ENCODE assay signal across 25 mouse cellular contexts in genomic region chr16:77568384-77568783, GRCm38 (mm10). TPM values are rescaled to one million over a fixed set of nuclear protein-coding genes. Genes with fewer than 3 reads are reported as not detected.
DNase-seq lines count a peak whose midpoint lies in the region; ATAC-seq and TF ChIP-seq lines count a peak whose summit lies in the region.
"Had no signal": no experiment of that assay in that cellular context is flagged by ENCODE, and none has a peak within 500 bp of the region (broad histone marks: within the 10 kb centered on the region; RNA-seq: fewer than 3 reads in every experiment).

No protein-coding gene starts in this region.

- TF ChIP-seq CTCF in MEL (IDR thresholded peaks at IDR 0.05 in 2 of 3, conservative IDR thresholded peaks at IDR 0.05 in 1 of 3; ENCODE audit: control insufficient read depth in 1 of 3, insufficient read depth in 1 of 3, low read depth in 2 of 3, low read length in 3 of 3, poor library complexity in 1 of 3, severe bottlenecking in 1 of 3) = no peak

- no peak for TF ChIP-seq RAD21 in MEL (IDR thresholded peaks at IDR 0.05; ENCODE audit: low read depth, low read length)

- H3K27me3 ChIP-seq in MEL (ENCODE audit: control insufficient read depth in 1 of 2, insufficient read depth in 2 of 2, low read length in 2 of 2) = no peaks in the 10 kb centered on the region
- H3K27me3 ChIP-seq in intestine, embryonic 15.5 days (replicated peaks) = no peaks in the 10 kb centered on the region
- H3K27me3 ChIP-seq: embryonic facial prominence, embryonic 12.5 days; forebrain, embryonic 13.5 days; forebrain, embryonic 15.5 days; Patski had no signal

- H3K36me3 ChIP-seq in MEL (ENCODE audit: control insufficient read depth in 1 of 2, insufficient read depth in 2 of 2, low read length in 2 of 2) = no peaks in the 10 kb centered on the region
- no peaks in the 10 kb centered on the region for H3K36me3 ChIP-seq in intestine, embryonic 15.5 days
- H3K36me3 ChIP-seq: embryonic facial prominence, embryonic 12.5 days; forebrain, embryonic 15.5 days had no signal

- peak; percentile 18 to 21; a peak in 1 of 4 replicates for TF ChIP-seq EP300 in MEL (IDR thresholded peaks at IDR 0.05; ENCODE audit: low read depth in 1 of 2, low read length in 2 of 2)

- 0 out of 2 replicates have a peak, but pooled peaks have one; percentile 39 for ATAC-seq in common myeloid progenitor, adult 5-6 weeks (replicated peaks; ENCODE audit: low read depth, poor library complexity, severe bottlenecking)
- peak; percentile 94 for ATAC-seq in megakaryocyte-erythroid progenitor cell, adult 5-6 weeks (replicated peaks; ENCODE audit: low FRiP score, low TSS enrichment, poor library complexity, severe bottlenecking)
- ATAC-seq in intestine, embryonic 15.5 days = no peak
- ATAC-seq: activated CD4-positive, CD25-positive, alpha-beta regulatory T cell, adult 4 months; forebrain, embryonic 13.5 days; forebrain, embryonic 15.5 days; forebrain, postnatal 0 days; Patski had no signal

- H3K4me1 ChIP-seq in MEL (ENCODE audit: control insufficient read depth in 1 of 2, insufficient read depth in 2 of 2, low read length in 2 of 2) = no peaks in the 10 kb centered on the region
- no peaks in the 10 kb centered on the region for H3K4me1 ChIP-seq in intestine, embryonic 15.5 days (replicated peaks)

- no peak overlapping the region for H3K4me3 ChIP-seq in MEL (ENCODE audit: control insufficient read depth in 1 of 2, insufficient read depth in 1 of 2, low read depth in 2 of 2, low read length in 2 of 2)
- no peak overlapping the region for H3K4me3 ChIP-seq in intestine, embryonic 15.5 days (replicated peaks)
- H3K4me3 ChIP-seq: embryonic facial prominence, embryonic 10.5 days; embryonic facial prominence, embryonic 12.5 days; forebrain, embryonic 13.5 days; forebrain, embryonic 15.5 days had no signal

- no peak for TF ChIP-seq POLR2A in MEL (IDR thresholded peaks at IDR 0.05; ENCODE audit: control insufficient read depth in 1 of 2, insufficient read depth in 1 of 2, low read depth in 1 of 2, low read length in 2 of 2, poor library complexity in 1 of 2)

- H3K9ac ChIP-seq in MEL (ENCODE audit: control insufficient read depth, low read depth, low read length, poor library complexity, severe bottlenecking) = no peak overlapping the region
- H3K9ac ChIP-seq in intestine, embryonic 15.5 days = no peak overlapping the region
- H3K9ac ChIP-seq: embryonic facial prominence, embryonic 12.5 days; forebrain, embryonic 13.5 days; forebrain, embryonic 15.5 days; forebrain, postnatal 0 days had no signal

- DNase-seq in MEL (ENCODE audit: low read depth, low spot score) = peak; percentile 14
- no peak for DNase-seq in heart, adult 9 months (ENCODE audit: low spot score in 2 of 2)
- DNase-seq: adrenal gland, adult 8-10 months; adrenal gland, postnatal 14 days; adrenal gland, postnatal 36 days; cerebellum, adult 18-20 months; cerebellum, adult 8-10 months; cerebellum, adult 9-11 months; cerebellum, postnatal 14 days; cerebellum, postnatal 36 days; forebrain, postnatal 0 days had no signal

- WGBS in intestine, embryonic 15.5 days = 65% methylated on average over 3 of the region's 3 CpGs

- H3K4me2 ChIP-seq in intestine, embryonic 15.5 days (replicated peaks) = no peak overlapping the region
- H3K4me2 ChIP-seq: embryonic facial prominence, embryonic 12.5 days; forebrain, embryonic 13.5 days; forebrain, embryonic 15.5 days had no signal

- no peak overlapping the region for H3K27ac ChIP-seq in MEL (ENCODE audit: control insufficient read depth, low read depth, low read length)
- no peak overlapping the region for H3K27ac ChIP-seq in intestine, embryonic 15.5 days
- H3K27ac ChIP-seq: embryonic facial prominence, embryonic 10.5 days; embryonic facial prominence, embryonic 12.5 days; forebrain, embryonic 13.5 days; forebrain, embryonic 15.5 days had no signal

- no peaks in the 10 kb centered on the region for H3K79me2 ChIP-seq in MEL (ENCODE audit: control insufficient read depth, insufficient read depth, low read length, poor library complexity)

- H3K9me3 ChIP-seq in MEL (replicated peaks; ENCODE audit: insufficient read depth, low read length) = no peaks in the 10 kb centered on the region
- H3K9me3 ChIP-seq in intestine, embryonic 15.5 days = no peaks in the 10 kb centered on the region
- H3K9me3 ChIP-seq: embryonic facial prominence, embryonic 10.5 days; embryonic facial prominence, embryonic 12.5 days; forebrain, embryonic 13.5 days; forebrain, embryonic 15.5 days had no signal

TF ChIP-seq in MEL, 35 proteins besides CTCF, POLR2A, EP300 and RAD21:
- peak; percentile 42; the same call in 1 of the 2 replicates for TF ChIP-seq ETS1 (IDR thresholded peaks at IDR 0.05; ENCODE audit: low read depth, low read length)
- TF ChIP-seq JUND (IDR thresholded peaks at IDR 0.05; ENCODE audit: low read depth, low read length) = no peak

RNA-seq across cellular contexts. Expression of gene Gm11146, which starts 33.5 kb away (rescaled TPM):
- total RNA-seq in MEL (2012; rRNA removed) = not detected in 2 replicates
- polyA plus RNA-seq in MEL (2012; ENCODE audit: insufficient read depth in 1 of 2, insufficient read length in 2 of 2, low read depth in 1 of 2, low replicate concordance in 2 of 2, missing spikeins in 1 of 2) = not detected
- total RNA-seq in common myeloid progenitor, adult 5-6 weeks (2017) = not detected in 2 replicates
- not detected in 2 replicates for total RNA-seq in megakaryocyte-erythroid progenitor cell, adult 5-6 weeks (2014; fragmentation: Nextera tagmentation)
- total RNA-seq in megakaryocyte-erythroid progenitor cell, adult 5-6 weeks (2017) = not detected in 2 replicates
- polyA plus RNA-seq in intestine, embryonic 15.5 days (2015; fragmentation: Nextera tagmentation; extraction: Ambion mirVana) = not detected in 2 replicates
- total RNA-seq: adrenal gland, adult 8-10 months; adrenal gland, postnatal 14 days; adrenal gland, postnatal 36 days; ES-E14; forebrain, postnatal 0 days had no signal
- polyA plus RNA-seq: activated CD4-positive, CD25-positive, alpha-beta regulatory T cell, adult 4 months; C2C12; cortical plate, adult 2 months; embryonic facial prominence, embryonic 10.5 days; embryonic facial prominence, embryonic 12.5 days; embryonic facial prominence, embryonic 14.5 days; forebrain, embryonic 11.5 days; forebrain, embryonic 13.5 days; forebrain, embryonic 15.5 days; forebrain, postnatal 0 days; Patski had no signal
